Mouse (Mus musculus): ENCODE data around the gene Trpm1. TPM values are rescaled to one million over a fixed set of nuclear protein-coding genes. Genes with fewer than 3 reads are reported as not detected.

Gene Trpm1
- total RNA-seq, 2 experiments from 2014 or later: 0.16 to 0.55 TPM

GRCm38 (mm10) chr7:64287414-64288091, 133.9 kb downstream of the Trpm1 start, which contains the start of gene Mtmr10:
Gene Mtmr10, plus strand, starts transcription at chr7:64287653.
- peak; percentile 98 for DNase-seq (ENCODE audit: low spot score)

GRCm38 (mm10) chr7:64289416-64289815, 135.8 kb downstream of the Trpm1 start:
- DNase-seq (ENCODE audit: low spot score): no peak

GRCm38 (mm10) chr7:64290431-64290830, 136.8 kb downstream of the Trpm1 start:
- DNase-seq (ENCODE audit: low spot score): no peak

- no peak for DNase-seq (ENCODE audit: low spot score)
Observed at GRCm38 (mm10) chr7:64291722-64292121, 138.1 kb downstream of the Trpm1 start.

- DNase-seq (ENCODE audit: low spot score): no peak
Observed at GRCm38 (mm10) chr7:64296286-64297010, 142.8 kb downstream of the Trpm1 start.

GRCm38 (mm10) chr7:64310241-64310640, 156.6 kb downstream of the Trpm1 start:
- DNase-seq (ENCODE audit: low spot score): no peak

- no peak for DNase-seq (ENCODE audit: low spot score)
Observed at GRCm38 (mm10) chr7:64310756-64311155, 157.1 kb downstream of the Trpm1 start.

- no peak for DNase-seq (ENCODE audit: low spot score)
Observed at GRCm38 (mm10) chr7:64312811-64313210, 159.2 kb downstream of the Trpm1 start.

Small RNAs within 50 kb of the gene (microRNA-seq; reads per million reads assigned to microRNA genes)
- 9.9 reads per million, percentile 24 among the genes with 10 or more reads in this experiment for gene Mir211
- gene Mir6416: not detected

Other genes starting within 250 kb of the Trpm1 start
- not detected for gene E030018B13Rik, start 237.0 kb upstream of the Trpm1 start, total RNA-seq (2021)
- 10 to 100 TPM; 33.3 to 55.3 TPM for gene Klf13, start 214.9 kb upstream of the Trpm1 start, total RNA-seq (2021)
- gene Mtmr10, start 133.8 kb downstream of the Trpm1 start, total RNA-seq (2021): 10 to 100 TPM; 17.3 to 19.0 TPM
- 1 to 10 TPM; 6.6 to 7.9 TPM for gene Fan1, start 220.3 kb downstream of the Trpm1 start, total RNA-seq (2021)
- gene Mphosph10, start 238.4 kb downstream of the Trpm1 start, total RNA-seq (2021): 10 to 100 TPM; 17.3 to 18.4 TPM
- 100 to 1,000 TPM in 1 of 2 experiments, 10 to 100 TPM in 1; 97.0 to 111 TPM for gene Mcee, start 238.8 kb downstream of the Trpm1 start, total RNA-seq (2021)

Data from gastrocnemius, adult 18-20 months (tissue).